Mouse (Mus musculus) hematopoietic stem cell, adult 5-6 weeks (primary cell): ENCODE results near the gene 9130213A22Rik. TPM values are rescaled to one million over a fixed set of nuclear protein-coding genes. Genes with fewer than 3 reads are reported as not detected.
A peak's percentile ranks its signal among the peaks of the same experiment; 100 is the strongest.

Source experiments
- ATAC-seq, 2 experiments: fragments of 125-278 bp in 1 of 2; replicated peaks in 1 of 2; 2 replicates each; pipeline ENCODE4 v1.8.0; 2016 to 2017; ENCODE audit warnings: inconsistent platforms in 2 of 2, mild to moderate bottlenecking in 2 of 2, moderate number of reproducible peaks in 2 of 2, low read depth in 1 of 2, moderate TSS enrichment in 1 of 2; ENCODE audit not compliant: low FRiP score in 2 of 2, poor library complexity in 2 of 2, severe bottlenecking in 2 of 2, insufficient read depth in 1 of 2, low TSS enrichment in 1 of 2
- total RNA-seq: library from RNA; stranded (forward); fragments of 172-1452, 232-1000 nt; gene quantifications from 2 replicates; pipeline ENCODE4 v1.2.3, GENCODE M21; 2017

9130213A22Rik gene
- not detected in 2 replicates for total RNA-seq

DNA sequence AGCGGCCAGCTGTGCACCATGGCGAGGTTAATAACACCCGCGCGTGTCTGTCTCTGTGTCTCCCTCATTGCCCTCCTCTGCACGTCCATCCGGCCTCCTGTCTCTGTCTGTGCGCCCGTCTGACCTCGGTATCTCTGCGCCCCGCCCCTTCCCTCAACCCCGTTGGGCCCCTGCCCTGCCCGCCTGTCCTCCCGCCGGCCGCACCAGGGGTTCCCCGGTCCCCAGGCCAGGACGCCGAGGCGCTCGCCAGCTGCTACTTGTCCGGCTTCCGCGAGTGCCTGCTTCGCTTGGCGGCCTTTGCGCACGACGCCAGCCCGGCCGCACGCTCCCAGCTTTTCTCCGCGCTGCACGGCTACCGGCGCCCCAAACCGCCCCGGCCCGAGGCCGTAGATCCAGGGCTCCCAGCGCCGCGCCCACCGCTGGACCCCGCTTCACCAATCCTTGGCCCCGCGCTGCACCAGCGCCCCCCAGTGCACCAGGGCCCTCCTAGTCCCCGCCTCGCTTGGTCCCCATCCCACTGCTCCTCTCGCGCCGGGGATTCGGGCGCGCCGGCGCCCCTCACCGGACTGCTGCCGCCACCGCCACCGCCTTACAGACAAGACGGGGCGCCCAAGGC is at the start of gene 9130213A22Rik:
9130213A22Rik (minus strand) TSS at position 254 of the 616 bp plus-strand sequence.
- ATAC-seq = 0 out of 4 replicates have a peak, but pooled peaks of 1 of the 2 experiments have one; percentile 14

DNA sequence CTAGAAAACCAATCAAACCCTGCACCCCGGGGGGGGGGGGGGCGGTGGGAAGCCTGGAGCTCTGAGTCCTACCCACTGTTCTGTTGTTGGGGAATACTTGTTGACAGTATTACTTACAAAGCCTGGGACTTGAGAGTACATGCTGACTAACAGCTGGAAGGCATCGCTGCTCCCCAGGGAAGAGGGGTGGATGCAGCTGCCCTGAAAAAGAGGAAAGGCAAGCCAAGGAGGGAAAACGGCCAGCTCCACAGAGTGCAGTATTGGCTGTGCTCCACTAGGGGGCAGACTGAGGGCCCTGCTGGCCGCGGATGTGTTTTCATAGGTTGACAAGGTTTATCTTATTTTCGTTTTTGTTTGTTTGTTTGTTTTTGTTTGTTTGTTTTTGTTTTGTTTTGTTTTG is 49.2 kb upstream of the 9130213A22Rik start:
- ATAC-seq = no peak

DNA sequence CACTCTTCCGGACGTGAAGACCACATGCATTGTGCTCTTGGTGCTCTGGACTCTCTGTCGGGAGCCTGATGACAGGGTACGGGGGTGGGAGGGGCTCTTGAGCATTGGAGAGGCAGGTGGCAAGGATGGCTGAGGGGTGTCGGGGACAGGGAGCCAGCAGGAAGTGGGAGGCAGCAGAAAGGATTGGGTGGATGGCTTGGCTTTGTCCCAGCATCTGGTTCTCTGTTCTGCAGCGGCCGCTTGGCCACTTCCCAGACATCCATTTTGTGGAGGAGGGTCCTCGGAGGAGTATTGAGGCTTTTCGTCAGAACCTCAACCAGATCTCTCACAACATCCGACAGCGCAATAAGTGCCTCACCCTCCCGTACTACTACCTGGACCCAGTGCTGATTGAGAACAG is 46.9 kb upstream of the 9130213A22Rik start:
- ATAC-seq = no peak

DNA sequence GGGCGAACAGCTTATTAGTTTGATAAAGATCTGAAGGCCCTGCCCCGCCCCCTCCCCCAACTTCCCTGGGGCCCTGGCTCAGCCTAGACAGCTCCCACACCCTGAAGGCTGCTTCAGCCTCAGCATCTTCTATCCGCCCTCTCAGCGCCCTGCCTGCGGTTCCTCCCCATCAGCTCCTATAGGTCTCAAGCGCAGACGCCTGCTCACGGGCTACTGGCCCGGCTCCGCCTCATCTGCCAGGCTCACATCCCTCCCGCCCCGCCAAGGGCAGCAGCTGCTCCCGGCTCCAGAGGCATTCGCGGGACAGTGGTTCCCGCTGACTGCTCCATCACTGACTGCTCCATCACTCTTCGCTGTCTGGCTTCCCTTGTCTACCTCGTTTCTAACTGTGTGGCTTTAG is 34.4 kb upstream of the 9130213A22Rik start, which contains the start of gene Alox12b:
Alox12b (plus strand) TSS at position 190 of the 400 bp plus-strand sequence.
- no peak for ATAC-seq

DNA sequence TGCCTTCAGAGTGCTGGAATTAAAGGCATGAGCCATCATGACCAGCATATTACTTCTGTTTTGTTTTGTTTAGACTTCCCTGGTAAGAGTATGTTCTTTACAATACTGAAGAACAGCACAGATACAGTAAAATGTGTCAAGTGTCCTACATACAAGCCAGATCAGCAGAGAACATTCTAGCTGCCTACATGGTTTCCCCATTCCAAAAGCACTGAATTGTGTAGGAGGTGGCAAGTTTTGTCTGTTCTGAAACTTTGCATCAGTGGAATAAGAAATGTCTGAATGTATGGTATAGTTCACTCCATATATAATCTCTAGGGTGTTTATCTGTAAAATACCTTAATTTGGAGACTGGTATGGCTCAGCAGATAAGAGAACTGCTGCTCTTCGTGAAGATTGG is 33.0 kb upstream of the 9130213A22Rik start:
- ATAC-seq = no peak

DNA sequence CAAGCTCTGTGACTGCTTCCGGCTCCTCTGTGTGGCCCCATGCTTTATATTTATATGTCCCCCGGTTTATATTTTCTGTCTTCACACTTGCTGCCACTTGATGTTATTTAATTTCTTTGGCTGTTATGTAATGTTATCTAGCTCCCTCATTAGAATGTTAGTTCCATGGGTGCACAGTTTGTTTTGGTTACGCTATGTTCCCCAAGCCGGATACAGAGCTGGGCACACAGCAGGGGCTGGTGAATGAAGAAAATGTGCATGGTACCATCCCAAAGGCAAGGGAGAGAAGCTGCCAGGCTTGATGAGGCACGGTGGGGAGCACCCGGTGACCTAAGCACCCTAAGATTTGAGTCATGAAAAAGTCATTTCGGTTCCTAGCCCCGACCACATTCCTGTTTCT is 31.4 kb upstream of the 9130213A22Rik start:
- no peak for ATAC-seq

DNA sequence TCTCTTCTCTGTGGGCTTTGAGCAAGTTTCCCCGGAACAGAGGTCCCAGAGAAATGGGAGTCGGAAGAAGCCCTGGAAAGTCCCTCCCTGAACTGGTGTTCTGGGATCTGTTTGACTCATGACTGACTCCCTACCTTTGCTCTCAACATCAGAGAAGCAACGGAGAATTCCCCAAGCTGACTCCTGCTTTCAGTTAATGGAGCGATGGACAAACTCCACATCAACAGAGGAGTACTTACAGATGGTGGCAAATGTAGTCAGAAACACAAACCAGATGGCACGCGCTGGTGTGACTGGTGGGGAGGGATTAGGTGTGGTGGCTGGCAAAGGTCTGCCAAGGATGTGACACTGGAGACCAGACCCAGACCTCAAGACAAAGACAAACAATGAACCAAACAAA is 28.6 kb upstream of the 9130213A22Rik start:
- no peak for ATAC-seq

DNA sequence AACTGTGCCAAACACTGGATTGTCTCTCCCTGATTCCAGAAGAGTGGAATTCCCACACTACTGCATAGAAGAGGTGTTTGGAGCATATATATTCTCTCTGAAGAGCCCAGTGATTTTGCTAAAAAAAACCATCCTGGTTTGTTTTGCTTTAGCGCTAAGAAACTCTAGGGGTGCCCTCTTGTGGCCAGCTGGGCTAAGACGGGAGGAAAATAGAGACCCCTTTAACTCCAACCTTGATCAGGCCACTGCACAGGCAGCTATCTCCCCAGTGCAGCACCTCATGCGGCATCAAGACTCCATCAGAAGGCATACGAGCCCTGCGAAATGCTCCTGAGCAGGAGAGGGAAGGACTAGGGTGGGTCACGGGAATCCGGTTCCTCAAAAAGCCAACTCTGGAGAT is 28.1 kb upstream of the 9130213A22Rik start:
- ATAC-seq = peak; percentile 53 to 76; a peak in 3 of 4 replicates

DNA sequence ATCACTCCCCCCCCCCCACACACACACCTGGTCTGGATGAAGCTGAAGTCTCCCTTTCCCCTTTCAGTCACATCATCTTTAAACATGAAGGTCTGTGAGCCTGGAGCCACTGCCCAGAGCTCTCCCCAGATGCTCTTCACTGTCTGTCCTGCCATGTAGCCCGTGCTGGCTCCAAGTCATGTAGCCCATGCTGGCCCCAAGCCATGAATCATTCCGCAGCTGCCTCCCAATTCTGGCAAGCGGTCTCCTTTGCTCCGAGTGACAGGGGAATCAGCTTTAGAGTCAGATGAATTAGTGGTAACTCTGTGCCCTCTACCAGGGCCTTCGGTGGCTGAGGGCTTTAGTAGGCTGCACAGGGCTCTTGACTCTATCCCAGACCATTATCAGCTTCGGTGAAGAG is 27.3 kb upstream of the 9130213A22Rik start:
- no peak for ATAC-seq

DNA sequence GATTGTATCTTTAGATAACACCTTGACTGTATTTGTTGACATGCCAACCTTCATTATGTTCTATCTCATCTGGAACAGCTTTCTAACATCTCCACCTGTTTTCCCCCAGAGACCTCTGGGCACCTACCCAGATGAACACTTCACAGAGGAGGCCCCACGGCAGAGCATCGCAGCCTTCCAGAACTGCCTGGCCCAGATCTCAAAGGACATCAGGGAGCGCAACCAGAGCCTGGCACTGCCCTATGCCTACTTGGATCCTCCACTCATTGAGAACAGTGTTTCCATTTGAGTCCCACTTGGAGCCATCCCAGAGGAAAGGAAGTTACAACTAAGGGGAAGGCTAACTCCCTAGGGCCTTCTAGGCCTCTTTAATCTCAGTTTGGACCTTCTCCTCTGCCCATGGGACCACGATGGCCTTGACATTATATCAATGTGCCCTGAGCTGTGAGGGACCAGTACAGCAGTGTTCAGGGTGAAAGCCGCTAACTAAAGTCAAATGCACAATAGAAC is 26.1 kb upstream of the 9130213A22Rik start:
- no peak for ATAC-seq

DNA sequence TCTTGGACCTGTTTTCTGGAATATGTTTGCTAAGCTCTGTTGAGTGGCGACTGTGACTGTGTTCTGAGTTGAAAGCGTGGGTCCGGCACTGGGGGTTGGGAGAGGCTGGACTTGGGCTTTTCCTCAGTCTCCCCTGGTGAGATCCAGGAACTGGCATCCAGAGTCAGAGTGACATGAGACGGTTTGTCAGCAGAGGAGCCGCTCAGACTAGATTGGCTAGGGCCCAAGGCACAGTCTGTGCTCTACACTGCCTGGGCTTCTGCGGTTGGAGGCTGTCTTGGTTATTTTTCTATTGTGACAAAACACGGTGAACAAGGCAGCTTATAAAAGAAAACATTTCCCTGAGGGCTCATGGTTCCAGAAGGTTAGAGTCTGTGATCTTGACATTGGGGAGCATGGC is 25.2 kb upstream of the 9130213A22Rik start:
- ATAC-seq = no peak

DNA sequence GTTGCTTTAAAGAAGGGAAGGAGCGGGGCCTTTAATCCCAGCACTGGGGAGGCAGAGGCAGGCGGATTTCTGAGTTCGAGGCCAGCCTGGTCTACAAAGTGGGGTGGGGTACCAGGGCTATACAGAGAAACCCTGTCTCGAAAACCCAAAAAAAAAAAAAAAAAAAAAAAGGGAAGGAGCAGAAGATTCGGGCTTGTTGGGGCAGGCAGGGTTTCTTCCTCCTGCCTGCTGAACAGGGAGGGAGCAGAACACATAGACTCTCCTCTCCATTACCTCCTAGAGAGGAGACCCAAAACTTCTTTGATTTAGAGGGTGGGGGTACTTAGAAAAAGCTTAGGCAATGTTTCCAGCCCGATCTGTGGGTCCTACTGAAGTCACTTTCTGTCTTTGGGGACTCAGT is 13.0 kb upstream of the 9130213A22Rik start:
- no peak for ATAC-seq

DNA sequence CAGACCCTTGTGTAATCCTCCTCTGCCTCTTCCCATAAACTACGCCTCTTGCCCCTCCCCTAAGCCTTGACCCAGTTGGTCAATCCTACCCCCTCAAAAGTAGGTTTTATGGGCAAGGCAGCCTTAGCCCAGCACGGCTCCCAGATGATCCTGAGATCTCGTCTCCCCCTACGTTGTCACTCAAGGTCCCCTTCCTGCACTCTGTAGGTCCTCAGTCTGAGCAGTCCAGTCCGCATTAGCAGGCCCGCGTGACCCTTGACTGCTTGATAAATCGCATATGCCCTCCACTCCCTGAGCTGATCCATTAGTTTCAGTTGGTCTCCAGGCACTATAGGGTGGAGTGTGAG is 12.2 kb upstream of the 9130213A22Rik start:
- no peak for ATAC-seq

DNA sequence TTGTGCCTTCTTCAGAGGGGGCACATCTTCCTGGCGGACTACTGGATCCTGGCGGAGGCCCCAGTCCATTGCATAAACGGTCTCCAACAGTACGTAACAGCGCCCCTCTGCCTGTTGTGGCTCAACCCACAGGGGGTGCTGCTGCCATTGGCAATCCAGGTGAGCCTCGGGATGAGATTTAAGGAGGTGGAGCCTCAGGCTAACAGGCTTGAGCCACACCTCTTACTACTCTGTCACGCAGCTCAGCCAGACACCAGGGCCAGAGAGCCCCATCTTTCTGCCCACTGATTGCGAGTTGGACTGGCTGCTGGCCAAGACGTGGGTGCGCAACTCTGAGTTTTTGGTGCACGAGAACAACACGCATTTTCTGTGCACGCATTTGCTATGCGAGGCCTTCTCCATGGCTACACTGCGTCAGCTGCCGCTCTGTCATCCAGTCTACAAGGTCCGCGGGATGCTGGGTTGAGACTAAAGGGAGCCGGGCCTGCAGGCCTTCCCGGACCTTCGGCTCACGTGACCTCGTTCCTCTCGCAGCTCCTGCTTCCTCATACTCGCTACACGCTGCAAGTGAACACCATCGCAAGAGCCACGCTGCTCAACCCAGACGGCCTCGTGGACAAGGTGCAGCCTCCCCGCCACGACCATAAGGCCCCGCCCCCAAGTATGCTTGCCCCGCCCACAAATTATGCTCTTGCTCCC is 11.7 kb upstream of the 9130213A22Rik start:
- ATAC-seq = peak; percentile 65 to 77

DNA sequence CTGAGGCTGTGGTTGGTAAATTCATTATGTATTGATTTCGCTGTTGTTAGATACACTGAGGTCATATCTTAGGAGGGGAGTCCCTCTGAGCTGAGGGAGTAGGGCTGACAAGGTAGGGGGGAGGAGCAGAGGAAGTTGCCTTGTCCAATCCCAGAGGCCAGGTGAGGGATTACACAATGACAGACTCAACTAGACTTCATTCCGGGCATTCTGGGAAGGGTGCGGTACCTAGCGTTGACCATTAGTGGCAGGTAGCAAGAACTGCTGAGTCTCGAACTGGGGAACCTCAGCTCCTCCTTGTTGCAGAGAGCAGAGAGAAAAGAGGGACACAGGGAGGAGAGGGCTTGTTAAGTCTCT is 11.2 kb upstream of the 9130213A22Rik start:
- ATAC-seq = no peak

DNA sequence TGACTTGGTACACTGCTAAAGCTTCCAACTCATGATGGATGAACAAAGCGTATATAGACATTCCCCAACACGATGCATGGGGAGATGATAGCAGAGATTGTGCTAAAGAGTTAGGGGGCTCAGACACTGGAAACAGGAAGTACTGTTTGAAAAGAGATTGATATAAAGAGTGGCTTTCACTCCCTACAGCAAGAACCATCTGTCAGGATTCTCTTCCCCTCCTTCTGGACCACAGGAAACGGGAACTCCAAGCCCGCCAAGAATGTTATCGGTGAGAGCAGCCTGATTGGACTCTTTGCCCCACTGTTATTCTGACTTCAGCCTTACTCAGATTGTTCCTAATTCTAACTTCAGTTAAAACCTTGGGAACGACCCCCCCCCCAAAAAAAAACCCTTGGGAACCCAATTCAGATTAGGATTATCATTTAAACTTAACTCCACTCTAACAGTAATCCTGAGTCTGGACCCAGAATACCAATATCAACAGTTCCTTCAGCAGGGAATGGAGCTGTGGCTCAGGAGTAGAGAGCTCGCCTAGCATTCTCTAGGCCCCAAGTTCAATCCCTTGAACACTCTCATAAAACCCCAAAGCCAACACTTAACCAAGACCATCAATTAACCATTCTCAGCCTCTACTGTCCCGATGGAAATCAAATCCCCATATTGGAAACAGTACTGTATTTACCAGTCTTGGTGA is 6.2 kb upstream of the 9130213A22Rik start:
- no peak for ATAC-seq

DNA sequence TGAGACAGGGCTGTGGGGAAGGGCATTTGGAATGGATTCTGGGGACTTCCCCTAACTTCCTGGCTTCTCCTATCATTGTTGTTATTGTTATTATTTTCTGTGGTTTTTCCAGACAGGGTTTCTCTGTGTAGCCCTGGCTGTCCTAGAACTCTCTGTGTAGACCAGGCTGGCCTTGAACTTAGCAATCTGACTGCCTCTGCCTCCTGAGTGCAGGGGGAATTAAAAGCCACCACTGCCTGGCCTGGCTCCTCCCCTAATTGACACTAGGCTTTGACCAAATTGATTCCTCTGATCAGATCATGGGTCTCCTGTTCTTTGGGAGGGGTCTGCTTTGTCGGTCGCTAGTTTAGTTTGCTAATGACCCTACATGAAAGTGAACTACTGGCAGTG is 4.3 kb upstream of the 9130213A22Rik start:
- no peak for ATAC-seq

DNA sequence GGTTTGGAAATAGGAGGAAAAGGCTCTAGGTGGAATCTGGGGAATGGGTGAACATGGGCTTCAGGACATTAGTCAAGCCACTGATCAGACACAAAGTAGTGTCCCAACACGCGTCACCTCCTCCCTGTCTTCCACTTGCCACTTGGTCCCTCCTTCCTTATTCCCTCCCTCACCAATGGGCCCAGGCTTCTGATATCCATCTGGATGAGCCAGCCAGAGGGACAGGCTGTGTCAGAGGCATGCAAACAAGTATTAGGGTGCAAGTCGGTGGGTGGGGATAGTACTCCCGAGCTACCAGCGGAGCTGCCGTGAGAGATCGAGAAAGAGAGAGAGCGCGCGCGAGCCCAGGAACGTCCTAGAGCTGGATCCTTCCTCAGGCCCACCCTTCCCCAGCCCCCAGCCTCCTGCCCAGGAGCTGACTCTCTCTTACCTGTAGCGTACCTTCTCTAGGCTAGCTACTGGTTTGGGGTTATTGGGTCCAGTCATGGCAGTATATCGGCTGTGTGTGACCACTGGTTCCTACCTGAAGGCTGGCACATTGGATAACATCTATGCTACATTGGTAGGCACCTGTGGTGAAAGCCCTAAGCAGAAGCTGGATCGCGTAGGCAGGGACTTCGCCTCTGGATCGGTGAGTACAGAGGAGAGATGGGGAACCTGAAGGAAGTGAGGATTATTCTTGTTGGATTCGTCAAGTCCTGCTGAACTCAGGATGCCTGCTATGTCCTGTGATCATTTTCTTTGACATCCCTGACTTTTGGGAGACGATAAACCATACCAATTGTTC is 3.7 kb upstream of the 9130213A22Rik start:
- no peak for ATAC-seq
